Mouse (Mus musculus): ENCODE data around the gene Gm10260.

The Gm10260 gene

GRCm38 (mm10) chr13:97768046-97768682 is 7.7 kb upstream of the Gm10260 start:
- no peak for DNase-seq (ENCODE audit: low spot score in 2 of 2)

GRCm38 (mm10) chr13:97766600-97766999 is 6.2 kb upstream of the Gm10260 start:
- no peak for DNase-seq (ENCODE audit: low spot score in 2 of 2)

DNA sequence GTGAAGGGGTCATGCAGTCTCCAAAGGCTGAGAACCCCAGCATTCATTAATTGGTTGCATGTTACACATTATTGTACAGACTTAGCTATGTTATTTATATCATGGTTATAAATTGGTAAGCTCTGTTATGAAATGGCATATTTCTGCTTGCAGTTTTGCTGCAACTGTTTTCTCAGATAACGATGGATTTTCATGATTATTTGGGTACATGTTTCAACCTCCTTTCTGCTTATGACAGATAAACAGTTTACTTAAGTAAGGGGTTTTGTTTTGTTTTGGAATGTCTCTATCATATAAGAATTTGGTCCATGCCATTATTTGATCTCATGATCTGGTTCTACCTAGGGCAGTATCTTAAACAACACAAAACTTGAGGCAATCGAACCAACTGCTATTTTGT is 5.5 kb upstream of the Gm10260 start:
- DNase-seq (ENCODE audit: low spot score in 2 of 2), result no peak

DNA sequence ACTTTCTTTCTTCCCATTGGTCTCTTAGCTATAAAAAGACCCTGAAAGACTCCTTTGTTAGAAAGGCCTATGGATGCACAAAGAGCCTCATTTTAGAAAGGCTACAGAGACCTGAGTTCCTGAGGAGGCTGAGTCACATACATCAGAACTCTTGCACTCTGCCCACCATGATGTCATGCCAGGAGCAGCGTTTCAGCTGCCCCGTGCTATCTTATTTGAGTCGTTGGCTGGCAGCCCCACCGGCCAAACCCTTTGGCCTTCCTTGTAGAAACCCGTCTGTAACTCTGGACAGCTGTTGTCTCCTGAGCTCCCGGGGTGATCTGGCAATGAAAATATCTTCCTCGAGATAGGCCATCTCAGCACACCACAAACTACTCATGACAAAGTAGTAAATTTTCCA is 3.6 kb upstream of the Gm10260 start:
- DNase-seq (ENCODE audit: low spot score in 2 of 2), result no peak

GRCm38 (mm10) chr13:97763436-97763835 is 3.0 kb upstream of the Gm10260 start:
- DNase-seq (ENCODE audit: low spot score in 2 of 2), result no peak

GRCm38 (mm10) chr13:97762121-97762520 is 1.7 kb upstream of the Gm10260 start:
- DNase-seq (ENCODE audit: low spot score in 2 of 2), result no peak

DNA sequence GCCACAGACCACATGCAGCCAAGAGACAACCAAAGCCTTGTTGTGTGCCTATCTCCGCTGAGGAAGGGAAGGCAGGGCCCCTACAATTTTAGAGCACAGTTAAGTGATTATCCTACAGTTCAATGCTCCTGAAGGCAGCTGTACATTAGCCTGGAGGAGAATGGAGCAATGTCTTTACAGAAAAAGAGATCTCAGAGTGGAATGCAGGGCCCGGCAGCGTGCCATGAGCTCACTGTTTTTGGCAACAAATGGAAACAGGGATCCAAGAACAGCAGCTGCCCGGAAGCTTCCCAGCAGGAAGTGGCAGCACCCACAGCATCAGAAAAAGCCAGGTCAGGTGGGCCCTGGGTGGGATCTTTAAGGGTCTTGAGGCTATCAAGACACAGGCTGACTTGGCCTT is 3.4 kb downstream of the Gm10260 start:
- peak; percentile 30 to 38 for DNase-seq (ENCODE audit: low spot score in 2 of 2)

DNA sequence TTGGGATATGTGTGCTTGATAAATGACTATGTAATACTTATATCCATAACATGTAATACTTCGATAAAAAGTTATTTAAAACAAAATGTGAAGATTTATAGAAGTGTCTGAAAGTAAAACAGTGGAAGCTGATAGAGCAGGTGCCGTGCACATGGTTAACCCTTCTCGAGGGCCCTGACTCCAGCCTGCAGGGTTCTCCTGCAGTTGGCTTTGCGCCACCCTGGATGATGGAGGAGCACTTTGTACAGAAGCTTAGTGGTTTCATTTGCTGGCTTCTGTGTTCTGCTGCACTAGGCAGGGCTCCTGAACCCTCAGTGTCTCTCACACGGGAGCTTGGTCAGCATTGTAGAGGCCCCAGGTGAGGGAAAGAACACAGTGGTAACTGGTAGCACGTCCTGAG is 4.3 kb downstream of the Gm10260 start:
- DNase-seq (ENCODE audit: low spot score in 2 of 2), result no peak

DNA sequence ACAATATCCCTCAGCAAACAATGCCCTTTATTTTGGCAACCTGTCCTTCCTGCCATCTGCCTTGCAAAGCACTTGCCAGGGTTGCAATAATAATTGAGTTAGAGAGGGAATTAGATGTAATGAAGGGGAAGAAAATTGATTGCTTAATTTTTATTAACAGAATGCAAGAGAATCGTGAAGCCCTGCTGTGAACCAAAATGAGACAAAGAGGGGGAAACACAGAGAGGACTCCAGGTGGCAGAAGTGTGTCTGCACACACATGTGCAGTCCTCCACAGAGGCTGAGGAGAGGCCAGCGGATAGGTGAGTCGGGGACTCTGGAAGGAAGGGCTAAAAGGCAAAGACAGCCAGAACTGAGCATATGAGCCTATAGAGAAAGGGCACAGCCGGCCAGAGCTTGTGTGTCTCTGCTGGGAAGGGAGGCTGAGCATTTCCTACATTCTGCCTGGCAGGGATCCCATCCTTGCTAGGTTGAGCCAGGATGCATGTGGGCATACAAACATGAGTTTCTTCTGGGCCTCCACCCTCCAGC is 9.5 kb downstream of the Gm10260 start:
- no peak for DNase-seq (ENCODE audit: low spot score in 2 of 2)

GRCm38 (mm10) chr13:97747037-97747860 is 13.2 kb downstream of the Gm10260 start:
- no peak for DNase-seq (ENCODE audit: low spot score in 2 of 2)

- DNase-seq (ENCODE audit: low spot score in 2 of 2), result no peak
Observed at GRCm38 (mm10) chr13:97744669-97745068, 15.8 kb downstream of the Gm10260 start.

GRCm38 (mm10) chr13:97744036-97744435 is 16.4 kb downstream of the Gm10260 start:
- no peak for DNase-seq (ENCODE audit: low spot score in 2 of 2)

DNA sequence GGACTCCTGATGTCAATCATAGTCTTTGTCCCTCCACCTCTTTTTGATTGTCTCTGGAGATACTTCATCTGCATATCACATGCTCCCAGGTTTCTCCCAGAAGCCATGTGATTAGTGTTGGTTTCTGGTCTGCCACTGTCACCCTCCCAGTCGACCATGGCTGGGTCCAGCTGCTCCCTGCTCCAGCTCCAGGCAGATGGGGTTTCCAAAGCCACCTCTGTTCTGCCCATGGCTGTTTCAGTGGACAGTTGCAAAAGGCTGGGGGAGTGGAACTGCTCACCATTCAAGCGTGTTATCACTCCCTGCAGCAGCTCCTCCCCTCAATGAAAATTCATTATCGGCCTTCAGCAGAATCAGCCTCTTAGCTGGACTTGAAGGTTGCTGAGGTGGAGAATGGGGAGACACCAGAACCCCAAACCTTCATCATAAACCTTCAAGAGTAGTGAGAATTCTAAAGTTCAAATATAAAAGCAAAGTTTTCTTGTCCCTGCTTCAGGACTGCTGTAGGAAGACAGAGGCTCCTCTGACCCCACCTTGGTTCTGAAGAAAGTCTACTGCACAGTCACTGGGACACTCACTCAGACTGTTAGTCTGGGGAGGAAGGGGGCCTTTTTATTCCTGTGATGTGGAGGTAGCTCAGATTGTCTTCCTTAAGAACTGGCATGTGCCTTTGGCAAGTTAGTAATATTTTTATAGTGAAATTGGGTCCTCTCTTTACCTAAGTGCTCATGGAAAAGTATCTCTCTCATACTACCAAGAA is 17.0 kb downstream of the Gm10260 start:
- DNase-seq (ENCODE audit: low spot score in 2 of 2), result no peak

- DNase-seq (ENCODE audit: low spot score in 2 of 2), result no peak
Observed at GRCm38 (mm10) chr13:97735931-97736330, 24.5 kb downstream of the Gm10260 start.

GRCm38 (mm10) chr13:97734760-97735159 is 25.7 kb downstream of the Gm10260 start:
- no peak for DNase-seq (ENCODE audit: low spot score in 2 of 2)

GRCm38 (mm10) chr13:97725160-97725825 is 35.1 kb downstream of the Gm10260 start:
- DNase-seq (ENCODE audit: low spot score in 2 of 2), result no peak

DNA sequence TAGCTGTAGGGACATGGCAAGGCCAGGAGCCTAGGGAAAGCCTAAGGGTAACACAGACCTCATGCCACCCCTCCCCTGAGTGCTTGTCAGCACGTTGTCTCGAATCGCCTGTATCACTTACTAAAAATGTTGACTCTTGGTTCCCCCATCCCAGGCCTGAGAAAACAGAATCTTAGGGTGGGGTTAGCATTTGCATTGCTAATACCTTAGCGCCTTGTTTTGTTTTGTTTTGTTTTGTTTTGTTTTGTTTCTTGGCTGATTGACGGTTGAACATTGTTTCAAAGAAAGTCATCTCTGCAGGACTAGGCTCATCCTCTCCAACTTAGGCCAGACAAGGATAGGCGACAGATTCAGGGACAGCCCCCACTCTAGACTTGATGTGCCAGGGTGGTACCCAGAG is 35.9 kb downstream of the Gm10260 start:
- DNase-seq (ENCODE audit: low spot score in 2 of 2), result no peak

DNA sequence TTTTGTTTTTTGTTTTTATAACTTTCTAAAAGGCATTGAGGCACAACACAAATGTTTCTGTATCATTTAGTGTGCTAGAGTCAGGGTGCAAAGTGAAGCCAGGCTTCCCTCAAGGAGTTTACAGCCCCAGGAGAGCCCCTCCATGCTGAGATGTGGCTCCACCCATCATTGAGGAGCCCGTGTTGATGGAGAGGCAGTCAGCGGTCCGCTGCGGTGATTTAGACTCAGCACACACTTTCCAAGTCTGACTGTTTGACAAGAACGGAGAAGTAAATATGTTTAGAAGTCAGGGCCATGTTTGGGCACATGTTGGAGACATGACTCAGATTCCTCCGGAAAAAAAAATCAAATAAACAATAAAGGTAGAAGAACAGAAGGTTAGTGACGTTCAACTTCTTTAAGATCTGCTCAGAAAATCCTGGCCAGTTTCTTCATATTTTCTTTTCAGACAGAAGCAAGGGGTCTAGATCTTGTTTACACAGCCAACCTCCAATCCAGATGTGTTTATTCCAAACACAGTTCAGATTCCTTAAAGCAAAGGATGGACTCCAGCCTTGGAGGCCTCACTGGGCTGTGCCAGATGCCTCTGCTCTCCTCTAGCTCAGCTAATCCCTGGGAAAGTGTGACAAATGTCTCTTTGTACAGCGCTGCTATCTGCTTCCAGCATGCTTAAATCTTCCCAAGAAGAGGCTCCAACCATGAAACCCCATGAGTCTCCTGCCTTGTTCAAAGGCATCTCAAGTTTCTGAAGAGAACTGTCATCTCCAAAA is 47.7 kb downstream of the Gm10260 start:
- DNase-seq (ENCODE audit: low spot score in 2 of 2), result no peak

- DNase-seq (ENCODE audit: low spot score in 2 of 2), result no peak
Observed at GRCm38 (mm10) chr13:97711510-97711909, 48.9 kb downstream of the Gm10260 start.

All from frontal cortex, postnatal 10 days (tissue).